Mouse (Mus musculus) heart, postnatal 0 days (tissue): ENCODE measurements around the gene Dpp6.

Experiments used
- CTCF ChIP-seq: IDR thresholded peaks from 2 replicates; pipeline ENCODE4 v1.5.1; 2016; ENCODE audit warnings: antibody characterized with exemption, control low read depth, low read depth
- EP300 ChIP-seq: IDR thresholded peaks from 2 replicates; pipeline ENCODE4 v1.6.1; 2016; ENCODE audit warnings: antibody characterized with exemption, low read depth

- no peak for TF ChIP-seq CTCF
- no peak for TF ChIP-seq EP300
Measured at GRCm38 (mm10) chr5:27310217-27310616, 493.2 kb downstream of the Dpp6 start.
